Mouse (Mus musculus) adrenal gland, postnatal 10 days (tissue): ENCODE data around the gene Prc1. TPM values are rescaled to one million over a fixed set of nuclear protein-coding genes. Genes with fewer than 3 reads are reported as not detected.

ENCODE experiments used
- DNase-seq: peaks from one replicate; pipeline ENCODE4 v3.0.0; 2021; ENCODE audit warnings: mixed read lengths
- total RNA-seq, 2 experiments: library from RNA; stranded (reverse); gene quantifications; 2 replicates each; pipeline ENCODE4 v1.2.3; 2021

Gene Prc1
- total RNA-seq, 2 experiments from 2014 or later, result 38.9 to 43.4 TPM

DNA sequence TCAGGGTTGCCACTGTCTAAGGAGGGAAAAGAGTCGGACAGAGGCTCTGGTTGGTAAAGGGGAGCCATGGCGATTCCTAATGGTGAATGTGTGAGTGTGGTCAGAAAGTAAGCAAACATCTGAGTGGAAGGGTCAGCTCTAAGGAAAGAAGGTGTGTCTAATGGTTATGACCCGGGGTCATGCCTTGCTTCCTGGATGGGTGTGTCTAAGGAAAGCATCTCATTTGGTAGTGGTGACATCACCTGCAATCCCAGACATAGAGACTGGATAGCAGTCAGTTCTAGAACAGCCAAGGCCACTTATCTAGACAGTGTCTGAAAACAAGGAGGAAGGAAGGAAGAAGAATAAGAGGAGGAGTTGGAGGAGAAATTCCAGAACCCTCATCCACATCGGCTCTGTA, 40.6 kb downstream of the Prc1 start:
- no peak for DNase-seq

DNA sequence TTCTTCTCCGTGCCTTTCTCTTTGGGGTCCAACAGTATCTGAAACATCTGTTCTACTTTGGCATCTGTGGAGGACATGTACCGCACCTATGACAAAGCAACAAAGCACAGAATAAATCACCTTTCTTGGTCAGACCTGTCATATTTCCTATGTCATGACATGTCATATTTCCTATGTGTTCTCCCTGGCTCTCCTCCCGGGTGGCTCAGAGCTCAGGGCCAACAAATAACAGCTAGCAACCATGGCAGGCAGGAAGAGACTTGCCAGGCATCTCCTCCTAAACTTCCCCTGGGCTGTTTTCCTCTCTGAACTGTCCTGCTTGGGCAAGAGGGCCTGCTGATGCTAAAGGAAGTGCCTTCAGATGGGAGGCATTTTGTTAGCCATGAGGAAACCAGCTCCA, 42.7 kb downstream of the Prc1 start:
- DNase-seq, result no peak

DNA sequence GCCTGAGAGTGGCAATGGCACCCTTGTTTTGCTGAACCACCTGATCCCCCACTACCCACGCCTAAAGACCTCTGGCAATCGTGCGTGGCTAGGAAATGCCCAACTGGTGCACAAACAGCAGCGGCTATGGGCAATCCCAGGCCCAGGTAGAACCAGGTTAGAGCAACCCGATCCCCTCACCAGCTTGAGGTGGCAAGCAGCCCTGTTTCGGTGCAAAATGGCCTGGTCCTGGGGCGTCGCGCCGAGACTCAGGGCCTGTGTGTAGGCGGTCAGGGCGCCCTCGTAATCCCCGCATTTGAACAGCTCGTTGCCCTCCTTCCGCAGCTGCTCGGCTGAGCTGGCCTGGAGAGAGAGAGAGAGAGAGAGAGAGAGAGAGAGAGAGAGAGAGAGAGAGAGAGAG, 45.1 kb downstream of the Prc1 start:
- peak; percentile 54 for DNase-seq

DNA sequence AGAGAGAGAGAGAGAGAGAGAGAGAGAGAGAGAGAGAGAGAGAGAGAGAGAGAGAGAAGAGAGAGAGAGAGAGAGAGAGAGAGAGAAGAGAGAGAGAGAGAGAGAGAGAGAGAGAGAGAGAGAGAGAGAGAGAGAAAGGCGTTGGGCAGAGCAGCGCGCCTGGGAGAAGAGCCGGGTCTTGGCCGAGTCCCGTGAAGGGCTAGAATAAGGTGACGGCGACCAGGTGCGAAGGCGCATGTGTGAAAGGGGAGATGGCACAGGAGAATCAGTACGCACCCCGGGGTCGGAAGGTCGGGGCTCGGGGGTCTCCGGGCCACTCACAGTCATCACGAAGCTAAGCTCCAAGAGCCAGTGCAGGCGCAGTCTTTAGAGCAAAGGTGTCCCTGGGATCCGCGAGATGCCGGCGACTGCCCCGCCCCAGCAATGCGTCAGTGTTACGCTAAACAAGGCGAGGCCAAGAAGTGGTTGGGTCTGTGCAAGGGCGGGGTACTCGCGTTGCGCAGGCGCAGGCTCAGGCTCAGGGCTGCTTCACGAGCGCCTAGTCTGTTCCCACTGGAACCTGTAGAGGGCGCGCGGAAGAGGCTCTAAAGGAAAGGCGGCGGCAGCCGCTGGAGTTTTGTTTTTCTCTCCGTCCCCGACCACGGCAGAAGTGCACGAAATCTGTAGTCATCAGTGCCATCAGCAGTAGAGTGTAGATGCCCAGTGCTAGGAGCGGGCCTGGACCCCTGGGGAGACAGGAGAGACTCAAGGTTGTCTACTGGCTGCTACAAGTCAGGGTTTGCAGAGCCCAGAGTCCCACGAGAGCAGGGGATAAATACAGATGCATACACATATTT, 45.8 kb downstream of the Prc1 start:
- DNase-seq, result peak; percentile 98

DNA sequence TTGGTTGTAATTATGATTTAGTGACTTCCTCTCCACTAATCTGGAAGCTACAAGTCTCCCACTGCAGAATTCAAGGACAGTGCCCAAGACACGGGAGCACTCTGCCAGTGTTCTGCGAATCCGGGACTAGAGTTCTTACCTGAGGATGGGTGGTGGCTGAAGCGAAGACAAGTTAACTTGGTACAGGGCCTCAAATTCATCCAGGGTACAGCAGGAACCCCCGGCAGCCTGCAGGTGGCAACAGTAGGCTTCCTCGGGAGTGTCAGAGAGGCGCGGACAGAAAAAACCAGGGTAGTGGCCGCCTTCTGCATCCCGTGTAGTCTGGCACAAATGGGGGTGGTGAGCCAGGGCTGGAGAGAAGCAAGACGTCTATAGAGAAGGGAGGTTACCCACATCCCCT, 46.5 kb downstream of the Prc1 start, which contains the start of gene Unc45a:
Unc45a (minus strand) TSS at position 213 of the 400 bp plus-strand sequence.
- peak; percentile 79 for DNase-seq

DNA sequence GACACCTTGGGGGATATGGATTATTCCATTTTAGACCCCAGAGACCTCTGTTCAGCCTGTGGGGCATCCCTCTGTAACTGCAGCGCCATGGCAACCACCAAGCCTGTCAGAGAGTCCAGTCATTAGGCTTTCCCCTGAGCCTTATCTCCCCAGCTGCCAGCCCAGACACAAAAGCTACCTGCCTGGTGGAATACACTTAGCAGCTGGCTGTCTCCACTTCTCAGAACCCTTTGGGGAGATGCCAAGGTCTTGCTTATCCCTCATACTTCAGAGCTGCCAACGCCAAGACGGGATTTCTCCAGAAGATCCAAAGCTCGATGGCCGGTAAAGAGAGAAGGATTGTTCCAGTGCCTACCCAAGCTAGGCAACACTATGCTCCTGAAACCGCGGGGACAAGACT, 47.5 kb downstream of the Prc1 start:
- DNase-seq, result no peak

DNA sequence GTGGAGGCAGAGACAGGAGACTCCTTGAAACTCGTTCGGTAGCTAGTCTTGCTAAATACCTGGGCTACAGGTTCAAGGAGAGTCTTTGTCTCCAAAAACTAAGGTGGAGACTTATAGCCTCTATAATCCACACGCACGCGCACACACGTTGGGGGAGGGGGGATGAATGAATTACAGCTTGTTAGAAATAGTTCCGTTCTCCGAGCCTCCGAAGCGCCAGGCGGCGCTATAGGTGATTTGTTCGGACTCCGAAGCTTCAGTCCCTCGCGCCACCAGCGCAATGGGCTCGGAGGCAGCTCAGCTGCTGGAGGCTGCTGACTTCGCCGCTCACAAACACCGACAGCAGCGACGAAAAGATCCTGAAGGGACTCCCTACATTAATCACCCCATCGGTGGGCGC, 48.6 kb downstream of the Prc1 start, which contains the start of gene Hddc3:
Hddc3 (plus strand) TSS at position 247 of the 400 bp plus-strand sequence.
- DNase-seq, result peak; percentile 95

DNA sequence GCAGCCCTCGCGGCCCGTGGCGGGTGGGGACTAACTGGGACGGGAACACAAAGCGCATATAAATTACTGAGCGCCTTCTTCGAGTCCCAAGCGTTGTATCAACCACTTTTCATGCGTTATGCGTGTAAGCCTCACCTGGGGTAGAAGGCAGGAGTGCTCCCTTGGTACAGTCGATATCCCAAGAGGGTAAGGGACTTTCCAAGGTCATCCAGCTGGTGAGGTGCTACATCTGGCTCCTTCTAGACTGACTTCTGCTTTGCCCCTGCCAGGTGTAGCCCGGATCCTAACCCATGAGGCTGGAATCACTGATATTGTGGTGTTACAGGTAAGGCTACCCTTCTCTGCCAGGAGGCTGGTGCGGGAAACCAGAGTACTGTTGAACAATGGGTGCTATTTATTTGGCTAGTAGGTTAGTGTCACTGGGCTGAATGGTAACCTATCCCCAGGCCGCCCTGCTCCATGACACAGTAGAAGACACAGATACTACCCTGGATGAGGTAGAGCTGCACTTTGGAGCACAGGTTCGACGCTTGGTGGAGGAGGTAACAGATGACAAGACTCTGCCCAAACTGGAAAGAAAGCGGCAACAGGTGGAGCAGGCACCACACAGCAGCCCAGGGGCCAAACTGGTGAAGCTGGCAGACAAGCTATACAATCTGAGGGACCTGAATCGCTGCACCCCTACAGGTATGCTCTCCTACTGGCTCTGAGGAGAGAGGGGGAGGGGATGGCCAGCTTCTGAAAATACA, 49.2 kb downstream of the Prc1 start:
- no peak for DNase-seq

DNA sequence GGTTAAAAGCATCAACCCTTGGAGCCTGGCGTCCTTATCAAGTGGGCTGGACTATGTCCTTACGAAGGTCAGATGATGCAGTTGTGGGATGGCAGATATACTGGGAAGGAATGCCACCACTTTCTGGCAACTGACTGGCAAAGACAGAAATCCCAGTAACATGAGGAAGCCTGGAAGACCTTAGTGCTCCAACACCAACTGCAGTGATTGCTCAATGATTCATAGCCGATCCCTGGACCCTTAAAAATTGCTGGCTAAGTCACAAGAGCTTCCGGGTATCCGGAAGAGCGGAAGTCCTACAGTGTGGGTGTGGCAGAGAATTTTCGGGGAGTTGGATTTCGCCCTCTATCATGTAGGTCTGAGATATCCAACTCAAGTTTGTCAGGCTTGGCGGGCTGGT, 51.9 kb downstream of the Prc1 start:
- no peak for DNase-seq

DNA sequence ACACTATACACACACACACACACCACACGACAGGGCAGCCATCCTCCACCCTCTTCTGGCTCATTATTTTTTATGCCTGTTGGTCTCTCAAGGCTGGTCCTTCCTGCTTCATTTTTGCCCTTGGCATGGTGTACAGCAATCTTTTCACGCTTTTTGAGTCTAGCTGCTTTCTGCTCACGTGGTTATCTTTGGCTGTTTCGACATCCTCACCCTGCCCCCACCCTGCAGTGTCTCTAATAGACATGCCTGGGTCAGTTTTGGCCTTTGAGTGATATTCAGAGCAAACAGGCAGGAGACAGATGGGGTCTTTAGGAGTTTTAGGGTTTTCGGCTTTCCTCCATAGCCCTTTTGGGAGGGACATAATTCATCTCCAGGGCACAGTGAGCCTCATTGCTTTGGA, 52.6 kb downstream of the Prc1 start:
- no peak for DNase-seq

DNA sequence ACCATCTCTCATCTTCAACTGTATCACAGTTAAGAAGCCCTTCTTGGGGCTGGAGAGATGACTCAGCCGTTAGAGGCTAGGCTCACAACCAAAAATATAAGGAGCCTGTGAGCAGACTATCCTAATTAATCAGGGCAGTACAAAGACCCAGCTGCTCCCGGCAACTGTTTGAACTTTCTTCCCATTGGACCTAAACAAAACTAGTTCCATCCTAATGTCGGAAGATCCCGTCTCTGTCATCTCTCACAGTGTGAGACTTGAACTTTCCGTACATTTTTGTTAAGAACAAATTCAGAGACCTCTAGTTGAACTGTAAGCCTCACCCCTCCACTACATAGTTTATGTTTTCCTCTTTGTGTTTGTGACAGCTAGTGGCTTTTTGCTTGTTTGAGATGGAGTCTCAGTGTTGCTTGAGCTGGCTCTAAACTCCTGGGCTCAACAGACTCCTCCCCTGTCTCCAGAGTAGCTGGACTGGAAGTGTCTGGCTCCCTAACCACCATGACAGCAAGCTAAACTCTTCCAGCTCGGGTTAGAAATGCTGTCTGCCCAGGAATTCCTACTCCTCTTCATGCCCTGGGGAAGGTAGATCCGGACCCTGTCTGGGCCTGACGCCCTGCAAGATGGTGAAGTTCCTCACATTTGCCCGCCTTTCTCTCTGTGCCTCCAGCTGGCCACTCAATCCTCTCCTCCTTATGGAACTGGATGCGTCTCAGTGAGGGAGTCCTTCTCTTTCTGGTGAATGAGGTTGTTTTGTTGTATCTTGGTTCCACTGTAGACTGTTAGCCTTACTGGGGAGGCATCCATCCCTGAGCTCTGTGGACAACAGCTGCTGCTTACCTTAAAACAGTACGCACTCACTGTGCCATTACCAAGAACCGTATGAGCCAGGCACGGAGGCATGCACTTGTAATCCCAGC, 53.7 kb downstream of the Prc1 start:
- no peak for DNase-seq

DNA sequence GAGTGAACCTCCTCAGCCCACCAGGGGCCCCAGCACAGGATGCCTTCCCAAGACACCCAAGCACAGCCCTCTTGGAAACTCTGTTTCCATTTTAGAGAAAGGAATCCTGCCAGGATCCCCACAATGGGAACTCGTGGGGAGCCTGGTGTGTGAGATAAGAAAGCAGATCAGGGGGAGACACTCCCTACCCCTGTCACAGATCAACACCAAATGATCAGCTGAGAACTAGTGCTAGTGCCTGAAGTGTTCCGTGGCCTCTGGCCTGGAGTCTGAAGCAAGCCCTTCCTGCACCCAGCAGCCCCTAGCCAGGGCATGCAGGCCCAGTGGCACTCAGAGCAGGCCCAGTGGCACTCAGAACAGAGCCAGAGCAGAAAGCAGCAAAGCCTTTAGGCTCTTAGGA, 56.6 kb downstream of the Prc1 start:
- DNase-seq, result no peak

DNA sequence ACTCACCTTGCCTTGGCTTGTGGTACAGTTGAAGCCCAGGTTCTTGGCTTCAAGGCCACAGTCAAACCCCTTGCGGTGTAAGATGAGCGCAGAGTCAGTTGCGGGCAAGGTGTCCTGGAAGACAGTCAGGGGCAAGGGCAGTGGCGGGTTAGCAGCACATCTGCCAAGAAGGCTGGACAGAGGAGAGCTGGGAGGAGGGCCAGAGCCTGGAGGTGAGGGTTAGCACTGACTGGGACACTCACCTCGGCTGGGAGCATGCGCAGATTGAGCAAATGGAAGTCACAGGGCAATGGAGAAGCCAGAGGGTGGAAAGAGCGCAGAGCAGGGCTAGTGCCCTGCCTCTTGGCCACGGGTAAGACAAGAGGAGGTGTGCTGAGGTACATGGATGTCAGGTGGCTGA, 58.7 kb downstream of the Prc1 start:
- peak; percentile 40 for DNase-seq

DNA sequence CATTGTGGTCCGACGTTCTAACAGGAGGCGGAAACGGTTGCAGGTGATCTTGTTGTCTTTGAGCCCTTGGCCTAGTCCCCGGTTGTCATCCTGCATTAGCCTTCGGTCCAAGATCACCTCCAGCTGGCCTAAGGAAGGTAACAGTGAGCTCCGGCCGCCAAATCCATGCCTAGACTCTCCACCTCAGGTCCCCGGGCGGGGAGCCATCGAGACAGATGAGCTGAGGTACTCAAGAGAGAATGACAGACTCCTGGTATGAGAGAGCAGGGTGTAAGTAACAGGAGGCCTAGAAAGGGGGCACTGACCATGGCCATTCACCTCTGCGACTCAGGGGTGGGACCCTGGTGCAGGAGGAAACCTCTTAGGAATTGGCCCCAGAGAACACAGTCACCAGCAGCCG, 62.1 kb downstream of the Prc1 start:
- DNase-seq, result no peak

DNA sequence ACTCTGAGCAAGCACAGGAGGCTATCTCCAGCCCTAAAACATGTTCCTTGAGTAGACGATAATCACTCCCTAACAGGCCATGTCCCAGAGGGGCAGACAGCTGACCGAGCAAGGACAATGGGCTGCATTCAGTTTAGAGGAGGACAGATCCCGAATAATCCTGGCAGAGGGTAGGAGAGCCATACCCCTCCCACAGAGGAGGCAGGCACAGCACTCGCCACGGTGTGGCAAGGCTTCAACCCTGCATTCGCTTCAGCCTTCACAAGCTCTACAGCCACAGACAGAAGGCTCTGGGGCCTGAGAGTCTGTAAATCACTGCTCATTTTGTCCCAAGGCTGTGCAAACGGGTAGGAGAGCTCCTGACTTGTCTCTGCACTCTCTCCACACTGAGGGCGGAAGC, 62.9 kb downstream of the Prc1 start:
- DNase-seq, result peak; percentile 54

DNA sequence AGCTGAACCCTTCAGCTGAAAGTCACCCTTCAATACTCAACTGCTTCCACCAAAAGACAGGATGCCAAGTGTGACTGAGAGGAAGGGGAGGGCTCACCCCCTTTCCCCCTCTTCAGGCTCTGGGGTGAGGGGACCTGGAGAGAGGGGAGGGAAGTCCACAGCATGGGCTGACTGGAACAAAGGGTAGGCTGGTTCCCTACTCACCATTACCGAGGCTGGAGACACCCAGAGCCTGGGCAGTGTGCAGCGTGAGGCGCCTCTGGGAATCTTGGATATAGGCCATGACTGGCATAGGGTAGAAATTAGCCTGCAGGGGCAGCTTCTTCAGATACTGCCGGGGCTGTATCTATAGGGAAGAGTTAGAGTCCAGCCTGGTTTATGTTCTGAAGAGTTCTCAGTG, 63.8 kb downstream of the Prc1 start:
- no peak for DNase-seq

DNA sequence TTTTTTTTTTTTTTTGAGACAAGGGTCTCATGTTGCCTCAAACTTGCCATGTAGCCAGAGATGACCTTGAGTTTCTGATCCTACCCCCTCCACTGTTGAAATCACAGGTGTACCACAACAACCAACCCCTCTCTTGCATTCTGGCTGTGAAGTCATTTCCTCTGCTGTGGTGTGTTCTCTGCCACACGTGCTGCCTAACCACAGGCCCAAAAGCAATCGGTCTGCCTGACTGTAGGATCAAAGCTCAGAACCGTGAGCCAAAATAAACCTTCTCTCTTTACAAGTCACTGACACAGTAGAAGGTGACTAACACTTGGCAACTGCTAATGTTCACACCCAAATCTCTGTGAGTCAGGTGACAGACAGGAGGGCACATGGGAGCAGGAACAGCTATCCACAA, 66.2 kb downstream of the Prc1 start:
- no peak for DNase-seq

DNA sequence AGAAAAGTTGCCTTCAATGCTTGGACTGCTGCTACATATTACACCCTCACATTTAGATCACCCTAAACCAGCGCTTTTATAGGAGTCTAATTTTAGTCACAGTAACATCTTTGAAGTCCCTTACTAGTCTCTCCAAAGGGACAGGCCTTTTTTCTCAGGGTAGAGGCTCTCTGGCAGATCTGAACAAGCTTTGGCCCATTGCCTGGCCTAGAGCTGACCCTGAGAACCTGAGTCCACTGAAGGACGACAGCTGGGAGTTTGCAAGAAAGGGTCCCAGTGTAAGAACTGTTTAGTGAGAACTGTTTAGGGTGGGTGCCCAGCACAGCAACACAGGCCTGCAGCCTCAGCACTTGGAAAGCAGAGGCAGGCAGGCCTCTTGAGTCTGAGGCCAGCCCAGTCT, 71.5 kb downstream of the Prc1 start:
- DNase-seq, result peak; percentile 82
